Mouse (Mus musculus): ENCODE measurements around the gene Rhof.

DNA sequence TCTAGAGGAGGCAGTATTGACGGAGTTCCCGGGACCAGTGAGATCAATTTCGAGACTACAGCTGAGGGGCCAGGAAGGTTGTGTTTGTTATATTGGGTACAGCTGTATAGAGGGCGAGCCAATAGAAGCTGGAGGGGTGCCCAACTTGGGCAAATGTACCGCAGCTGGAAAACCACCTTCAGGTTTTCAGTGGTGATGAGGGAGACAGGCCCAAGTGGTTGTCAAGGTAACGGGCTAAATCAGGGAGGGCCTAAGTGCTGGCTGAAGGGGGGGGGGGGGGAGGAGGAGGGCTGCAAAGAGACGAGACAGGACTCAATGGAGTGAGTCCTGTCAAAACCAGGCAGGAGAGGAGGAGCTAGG, 1.3 kb upstream of the Rhof start:
- no peak for TF ChIP-seq HCFC1 (IDR thresholded peaks at IDR 0.05; ENCODE audit: borderline replicate concordance, insufficient read depth, low read length)
- TF ChIP-seq CHD2 (IDR thresholded peaks at IDR 0.05; ENCODE audit: low read depth, low read length): no peak
